In genomic region chr2:158477640-158478039, GRCm38 (mm10) we compare ENCODE assay signal across 31 mouse cellular contexts. TPM values are rescaled to one million over a fixed set of nuclear protein-coding genes. Genes with fewer than 3 reads are reported as not detected.
DNase-seq lines count a peak whose midpoint lies in the region; ATAC-seq and TF ChIP-seq lines count a peak whose summit lies in the region.
"Had no signal": no experiment of that assay in that cellular context is flagged by ENCODE, and none has a peak within 500 bp of the region (broad histone marks: within the 10 kb centered on the region; RNA-seq: fewer than 3 reads in every experiment).

No protein-coding gene starts in this region.

- TF ChIP-seq POLR2A in CH12.LX (IDR thresholded peaks at IDR 0.05; ENCODE audit: low read depth, low read length) = no peak

- dilution Hi-C loops in CH12.LX (cut with MboI; ENCODE audit: extremely low pct_ligation_motif_present, extremely low pct_unique_long_range_greater_than_20kb, low sequenced_read_pairs) = no loop called here

- ATAC-seq in liver, embryonic 12.5 days = no peak
- ATAC-seq: activated CD4-positive, CD25-positive, alpha-beta regulatory T cell, adult 4 months; CD4-positive, CD25-positive, alpha-beta regulatory T cell, adult 4 months; Patski had no signal

- no peak overlapping the region for H3K27ac ChIP-seq in CH12.LX (ENCODE audit: insufficient read depth, low read depth)
- H3K27ac ChIP-seq in liver, embryonic 12.5 days = no peak overlapping the region

- H3K36me3 ChIP-seq in CH12.LX (replicated peaks in 1 of 2; ENCODE audit: control insufficient read depth in 1 of 2, insufficient read depth in 1 of 2, low read length in 1 of 2) = peaks cover 26 to 73% of the 10 kb centered on the region in 2 experiments
- H3K36me3 ChIP-seq in liver, embryonic 12.5 days = peaks cover 79% of the 10 kb centered on the region

- peaks cover 0 to 5% of the 10 kb centered on the region in 2 experiments; a peak in 2 of 4 replicates for H3K4me1 ChIP-seq in CH12.LX (ENCODE audit: control insufficient read depth in 1 of 2, insufficient read depth in 2 of 2)
- H3K4me1 ChIP-seq in liver, embryonic 12.5 days = no peaks in the 10 kb centered on the region

- no peaks in the 10 kb centered on the region for H3K79me2 ChIP-seq in CH12.LX (replicated peaks; ENCODE audit: control insufficient read depth, extremely low read depth, insufficient read depth, poor library complexity, severe bottlenecking)

- in situ Hi-C loops in CH12.LX (cut with MboI; ENCODE audit: low pct_ligation_motif_present, low pct_unique_long_range_greater_than_20kb, low sequenced_read_pairs) = no loop called here

- no peak overlapping the region for H3K4me2 ChIP-seq in CH12.LX (ENCODE audit: insufficient read depth, low read depth, poor library complexity, severe bottlenecking)
- no peak overlapping the region for H3K4me2 ChIP-seq in liver, embryonic 12.5 days

- no peak for TF ChIP-seq CTCF in CH12.LX (conservative IDR thresholded peaks at IDR 0.05 in 1 of 2, IDR thresholded peaks at IDR 0.05 in 1 of 2; ENCODE audit: low read depth in 2 of 2, low read length in 2 of 2)

- H3K9ac ChIP-seq in CH12.LX (ENCODE audit: insufficient read depth, low read depth) = no peak overlapping the region
- no peak overlapping the region for H3K9ac ChIP-seq in liver, embryonic 12.5 days

- DNase-seq in CH12.LX (ENCODE audit: extremely low read depth) (peak; percentile 8), ES-CJ7 (ENCODE audit: low read depth, low spot score) (peak; percentile 12), R1 (ENCODE audit: low read depth, low spot score) (peak; percentile 69), ZHBTc4 (ENCODE audit: low read depth, low spot score) (peak; percentile 45)
- no peak for DNase-seq in testis, postnatal 10 days (ENCODE audit: low spot score)
- DNase-seq in cerebellum, adult 9-10 months = no peak
- no peak for DNase-seq in heart, postnatal 4 days
- DNase-seq: adrenal gland, adult 2 months; adrenal gland, adult 8-10 months; adrenal gland, postnatal 10 days; adrenal gland, postnatal 14 days; adrenal gland, postnatal 25 days; adrenal gland, postnatal 36 days; B cell, adult 2 months; cerebellum, adult 11 months; cerebellum, adult 11-12 months; cerebellum, adult 18-20 months; cerebellum, adult 2 months; cerebellum, adult 8-10 months; cerebellum, adult 9-11 months had no signal

- H3K27me3 ChIP-seq in CH12.LX (replicated peaks) = no peaks in the 10 kb centered on the region
- H3K27me3 ChIP-seq in liver, embryonic 12.5 days (replicated peaks) = no peaks in the 10 kb centered on the region
- H3K27me3 ChIP-seq: Patski had no signal

- TF ChIP-seq RAD21 in CH12.LX (IDR thresholded peaks at IDR 0.05; ENCODE audit: low read depth, low read length) = no peak

- H3K9me3 ChIP-seq in CH12.LX (replicated peaks; ENCODE audit: low read length) = no peaks in the 10 kb centered on the region
- H3K9me3 ChIP-seq in liver, embryonic 12.5 days (replicated peaks) = no peaks in the 10 kb centered on the region
- H3K9me3 ChIP-seq: G1E had no signal

- WGBS in liver, embryonic 12.5 days (ENCODE audit: insufficient replicate concordance) = 77% methylated on average over 3 of the region's 3 CpGs

- no peak overlapping the region for H3K4me3 ChIP-seq in CH12.LX (replicated peaks in 1 of 3; ENCODE audit: low read depth in 2 of 3, low read length in 2 of 3, poor library complexity in 1 of 3)
- H3K4me3 ChIP-seq in liver, embryonic 12.5 days = no peak overlapping the region

- TF ChIP-seq EP300 in CH12.LX (IDR thresholded peaks at IDR 0.05; ENCODE audit: low read length) = no peak

TF ChIP-seq in CH12.LX, 34 proteins besides CTCF, POLR2A, EP300 and RAD21:
- TF ChIP-seq JUN (IDR thresholded peaks at IDR 0.05; ENCODE audit: insufficient read depth, low read depth, low read length) (no peak), RCOR1 (conservative IDR thresholded peaks at IDR 0.05; ENCODE audit: low read depth, low read length) (no peak), E2F4 (IDR thresholded peaks at IDR 0.05; ENCODE audit: insufficient replicate concordance, low read depth, low read length) (no peak), ZNF384 (IDR thresholded peaks at IDR 0.05; ENCODE audit: low read depth, low read length) (no peak), MAX (IDR thresholded peaks at IDR 0.05; ENCODE audit: low read length) (no peak)

RNA-seq across cellular contexts. Expression of gene Adig, which starts 24.8 kb away (rescaled TPM):
- total RNA-seq in CH12.LX (2012; rRNA removed) (not detected in 2 replicates), CH12.LX (2014; rRNA removed) (not detected in 2 replicates)
- polyA plus RNA-seq in CH12.LX (2012; ENCODE audit: insufficient read length, low read depth) = not detected in 2 replicates
- polyA plus RNA-seq in liver, embryonic 12.5 days (2016; fragmentation: Nextera tagmentation; extraction: Ambion mirVana) = not detected in 2 replicates
- 1 to 10 TPM in 1 of 2 experiments, under 1 TPM in 1; 0.61 to 1.1 TPM for total RNA-seq in heart, postnatal 4 days (2021)
- total RNA-seq: ES-E14, G1E, MEL had no signal
- polyA plus RNA-seq: activated CD4-positive, CD25-positive, alpha-beta regulatory T cell, adult 4 months; brain, embryonic 14.5 days; CD4-positive, CD25-positive, alpha-beta regulatory T cell, adult 4 months; G1E; Patski had no signal

RNA-seq across cellular contexts. Expression of gene Arhgap40, which starts 35.0 kb away (rescaled TPM):
- not detected in 2 replicates for total RNA-seq in CH12.LX (2012; rRNA removed)
- not detected in 2 replicates for total RNA-seq in CH12.LX (2014; rRNA removed)
- not detected in 2 replicates for polyA plus RNA-seq in CH12.LX (2012; ENCODE audit: insufficient read length, low read depth)
- not detected in 2 replicates for polyA plus RNA-seq in liver, embryonic 12.5 days (2016; fragmentation: Nextera tagmentation; extraction: Ambion mirVana)
- not detected for total RNA-seq in heart, postnatal 4 days (2021)
- total RNA-seq: adrenal gland, adult 18-20 months; adrenal gland, adult 2 months; adrenal gland, adult 8-10 months; adrenal gland, postnatal 10 days; adrenal gland, postnatal 14 days; adrenal gland, postnatal 25 days; adrenal gland, postnatal 36 days; adrenal gland, postnatal 4 days; G1E; MEL had no signal
- polyA plus RNA-seq: activated CD4-positive, CD25-positive, alpha-beta regulatory T cell, adult 4 months; adrenal gland, adult 2 months; C2C12; CD4-positive, CD25-positive, alpha-beta regulatory T cell, adult 4 months; G1E had no signal

Comparison
In these comparisons a context has a peak if more than half of its experiments do, and no peak if none do; other contexts are left out.
1. DNase-seq: peak in CH12.LX (single experiment), ES-CJ7 (single experiment), R1 (single experiment) and ZHBTc4 (single experiment); none in testis, postnatal 10 days (single experiment), cerebellum, adult 9-10 months (single experiment) and heart, postnatal 4 days (single experiment).